In the genomic region with DNA sequence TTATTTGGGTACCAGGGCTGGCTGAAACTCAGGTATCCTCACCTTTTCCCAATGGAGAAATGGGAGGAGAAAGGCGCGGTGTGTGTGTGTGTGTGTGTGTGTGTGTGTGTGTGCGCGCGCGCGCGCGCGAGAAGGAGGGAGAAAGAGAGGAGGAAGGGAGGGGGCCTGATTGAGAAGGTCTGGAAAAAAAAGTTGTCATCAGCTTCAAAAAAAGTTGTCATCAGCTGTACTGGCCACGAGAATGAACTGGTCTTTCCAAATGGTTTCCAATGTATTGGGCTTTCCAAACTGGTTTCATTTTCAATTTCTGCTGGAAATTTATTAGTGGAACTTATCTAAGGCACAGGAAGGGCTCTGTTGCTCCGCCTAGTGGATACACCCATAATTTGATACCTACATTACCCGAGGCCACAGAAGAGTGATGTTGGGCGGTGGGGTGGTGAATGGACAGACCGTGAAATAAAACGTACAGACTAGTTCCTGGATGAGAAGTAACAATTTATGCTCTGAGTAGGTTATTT, we compare ENCODE assay signal across 8 mouse cellular contexts. TPM values are rescaled to one million over a fixed set of nuclear protein-coding genes. Genes with fewer than 3 reads are reported as not detected.
DNase-seq lines count a peak whose midpoint lies in the region; ATAC-seq and TF ChIP-seq lines count a peak whose summit lies in the region.

No protein-coding gene starts in this region.

- H3K36me3 ChIP-seq in intestine, postnatal 0 days (ENCODE audit: control insufficient read depth, insufficient read depth): peaks cover 5% of the 10 kb centered on the region; the same call in 1 of the 2 replicates
- no peaks in the 10 kb centered on the region for H3K36me3 ChIP-seq in midbrain, embryonic 10.5 days

- peak overlapping the region; percentile 69 for H3K27ac ChIP-seq in intestine, postnatal 0 days (ENCODE audit: low read depth, low read length)
- peak overlapping the region; percentile 86 for H3K27ac ChIP-seq in midbrain, embryonic 10.5 days (replicated peaks)

- WGBS in intestine, postnatal 0 days: 0% methylated on average over 14 of the region's 16 CpGs
- 2% methylated on average over 16 of the region's 16 CpGs for WGBS in midbrain, embryonic 10.5 days

- H3K4me2 ChIP-seq in intestine, postnatal 0 days (replicated peaks; ENCODE audit: low read depth): peak overlapping the region; percentile 92

- ATAC-seq in intestine, postnatal 0 days: peak; percentile 49

- peak overlapping the region; percentile 38 for H3K9ac ChIP-seq in intestine, postnatal 0 days (ENCODE audit: low read depth, low read length)

- intact Hi-C loops in left cerebral cortex, postnatal 36 days (cut with DNase I): loop anchor here (5.0 kb wide), 2 partner anchors 57 to 82 kb away; partner anchors contain the start of genes Gm19426 and Zdhhc5

- peak overlapping the region; percentile 62 for H3K4me3 ChIP-seq in intestine, postnatal 0 days (ENCODE audit: low read depth, low read length)
- peak overlapping the region; percentile 74 for H3K4me3 ChIP-seq in midbrain, embryonic 10.5 days

- no peaks in the 10 kb centered on the region for H3K27me3 ChIP-seq in intestine, postnatal 0 days (replicated peaks; ENCODE audit: control insufficient read depth, insufficient read depth, low read length)
- H3K27me3 ChIP-seq in midbrain, embryonic 10.5 days (ENCODE audit: low read depth, poor library complexity, severe bottlenecking): 0 out of 2 replicates have a peak, but pooled peaks cover 4% of the 10 kb centered on the region

- H3K9me3 ChIP-seq in intestine, postnatal 0 days (ENCODE audit: control insufficient read depth): peaks cover 13% of the 10 kb centered on the region; the same call in 1 of the 2 replicates
- H3K9me3 ChIP-seq in midbrain, embryonic 10.5 days (replicated peaks): peaks cover 19% of the 10 kb centered on the region; the same call in 1 of the 2 replicates

- peak; percentile 55 for DNase-seq in 3134 (ENCODE audit: extremely low read depth, insufficient read length, low spot score)
- peak; percentile 57 for DNase-seq in adrenal gland, adult 8-10 months
- DNase-seq in embryo, embryonic 9.5 days (ENCODE audit: extremely low spot score): peak; percentile 73
- DNase-seq in heart, adult 11 months: peak; percentile 97
- peak; percentile 35 to 63 for DNase-seq in left cerebral cortex, postnatal 36 days (ENCODE audit: low spot score in 2 of 2)
- peak; percentile 57 for DNase-seq in midbrain, embryonic 10.5 days (ENCODE audit: low spot score)
- peak; percentile 70 for DNase-seq in spleen, adult 12 weeks (ENCODE audit: low spot score)

- TF ChIP-seq CTCF in intestine, postnatal 0 days (IDR thresholded peaks at IDR 0.05; ENCODE audit: low read depth): peak; percentile 85

- H3K4me1 ChIP-seq in intestine, postnatal 0 days (replicated peaks; ENCODE audit: control insufficient read depth, insufficient read depth, low read length): no peaks in the 10 kb centered on the region; the same call in 1 of the 2 replicates
- peaks cover 13% of the 10 kb centered on the region; the same call in 1 of the 2 replicates for H3K4me1 ChIP-seq in midbrain, embryonic 10.5 days

RNA-seq across cellular contexts. Expression of gene Ube2l6, which starts 0.5 kb away (rescaled TPM):
- 10 to 100 TPM; 13.3 to 20.7 (median 15.2) TPM for total RNA-seq in adrenal gland, adult 8-10 months (2022)
- 115 and 117 TPM in 2 replicates for polyA plus RNA-seq in intestine, postnatal 0 days (2015; fragmentation: Nextera tagmentation; extraction: Ambion mirVana)
- 1 to 10 TPM; 5.2 to 5.5 TPM for total RNA-seq in left cerebral cortex, postnatal 36 days (2021)
- polyA plus RNA-seq in midbrain, embryonic 10.5 days (2016; fragmentation: Nextera tagmentation; extraction: Ambion mirVana): 33.0 and 34.5 TPM in 2 replicates

RNA-seq across cellular contexts. Expression of gene Smtnl1, which starts 23.4 kb away (rescaled TPM):
- total RNA-seq in adrenal gland, adult 8-10 months (2022): not detected
- polyA plus RNA-seq in intestine, postnatal 0 days (2015; fragmentation: Nextera tagmentation; extraction: Ambion mirVana): 0.46 and 0.81 TPM in 2 replicates
- total RNA-seq in left cerebral cortex, postnatal 36 days (2021): not detected
- polyA plus RNA-seq in midbrain, embryonic 10.5 days (2016; fragmentation: Nextera tagmentation; extraction: Ambion mirVana): 0.20 TPM in 1 of 2 replicates, not detected in the other

RNA-seq across cellular contexts. Expression of gene Serping1, which starts 23.9 kb away (rescaled TPM):
- 100 to 1,000 TPM in 1 of 4 experiments, 10 to 100 TPM in 3; 80.5 to 116 (median 91.7) TPM for total RNA-seq in adrenal gland, adult 8-10 months (2022)
- polyA plus RNA-seq in intestine, postnatal 0 days (2015; fragmentation: Nextera tagmentation; extraction: Ambion mirVana): 49.4 and 50.7 TPM in 2 replicates
- total RNA-seq in left cerebral cortex, postnatal 36 days (2021): 1 to 10 TPM; 5.3 to 7.7 TPM
- polyA plus RNA-seq in midbrain, embryonic 10.5 days (2016; fragmentation: Nextera tagmentation; extraction: Ambion mirVana): 27.6 and 35.8 TPM in 2 replicates

RNA-seq across cellular contexts. Expression of gene Timm10, which starts 27.7 kb away (rescaled TPM):
- 10 to 100 TPM; 28.2 to 43.5 (median 39.5) TPM for total RNA-seq in adrenal gland, adult 8-10 months (2022)
- polyA plus RNA-seq in intestine, postnatal 0 days (2015; fragmentation: Nextera tagmentation; extraction: Ambion mirVana): 51.9 and 59.2 TPM in 2 replicates
- 10 to 100 TPM; 53.8 to 55.9 TPM for total RNA-seq in left cerebral cortex, postnatal 36 days (2021)
- polyA plus RNA-seq in midbrain, embryonic 10.5 days (2016; fragmentation: Nextera tagmentation; extraction: Ambion mirVana): 56.4 and 64.0 TPM in 2 replicates

RNA-seq across cellular contexts. Expression of gene Slc43a1, which starts 39.5 kb away (rescaled TPM):
- 1 to 10 TPM; 3.0 to 7.5 (median 5.5) TPM for total RNA-seq in adrenal gland, adult 8-10 months (2022)
- polyA plus RNA-seq in intestine, postnatal 0 days (2015; fragmentation: Nextera tagmentation; extraction: Ambion mirVana): 3.6 and 4.1 TPM in 2 replicates
- total RNA-seq in left cerebral cortex, postnatal 36 days (2021): under 1 TPM; 0.25 to 0.32 TPM
- 22.4 and 26.1 TPM in 2 replicates for polyA plus RNA-seq in midbrain, embryonic 10.5 days (2016; fragmentation: Nextera tagmentation; extraction: Ambion mirVana)

Comparison
In these comparisons a context has a peak if more than half of its experiments do, and no peak if none do; other contexts are left out.
1. Peak in every context shown above with its lines: DNase-seq, ATAC-seq, H3K4me3 ChIP-seq and H3K27ac ChIP-seq.
2. RNA of gene Serping1, which starts 23.9 kb away (total RNA-seq): 80.5 to 116 TPM in adrenal gland, adult 8-10 months; 5.3 to 7.7 TPM in left cerebral cortex, postnatal 36 days; every median in the first group is over 4 times any median in the second.